Mouse (Mus musculus) B cell, adult 62 days (primary cell): Measurements from ENCODE around the gene Folh1. TPM values are rescaled to one million over a fixed set of nuclear protein-coding genes. Genes with fewer than 3 reads are reported as not detected.

Experiments used
- total RNA-seq: library from RNA; stranded (reverse); gene quantifications from 4 replicates; pipeline ENCODE4 v1.2.4, GENCODE M21; 2023

The Folh1 gene
- total RNA-seq = not detected in 4 replicates

GRCm38 (mm10) chr7:86775617-86776325 is at the start of gene Folh1:
TSS of gene Folh1 (minus strand) at chr7:86775943.

DNA sequence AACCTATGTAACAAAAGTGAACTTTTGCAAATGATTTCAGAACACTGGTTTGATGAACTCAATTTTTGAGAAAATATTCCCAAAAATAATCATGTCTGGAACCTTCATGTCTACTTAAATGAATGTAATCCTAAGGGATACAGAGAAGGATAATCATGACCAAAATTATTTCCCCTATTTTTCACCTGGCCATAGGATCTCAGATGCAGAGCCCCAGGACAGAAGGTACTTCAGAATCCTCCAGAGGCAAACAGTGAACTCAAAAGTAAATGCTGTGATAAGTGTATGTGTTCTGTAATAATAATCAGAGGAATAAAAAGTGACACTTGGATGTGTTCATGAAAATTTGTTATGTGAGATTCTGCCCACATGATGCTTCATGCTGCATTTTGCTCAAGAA is 19.0 kb upstream of the Folh1 start, which contains the start of gene Vmn2r77:
Vmn2r77 (plus strand) TSS at position 301 of the 400 bp plus-strand sequence.

GRCm38 (mm10) chr7:86688030-86688429 is 87.7 kb downstream of the Folh1 start, which contains the start of gene Olfr292:
TSS of gene Olfr292 (plus strand) at chr7:86688330.

Other genes starting within 250 kb of the Folh1 start
- not detected in 4 replicates for gene Olfr295, start 192.1 kb downstream of the Folh1 start, total RNA-seq
- not detected in 4 replicates for gene Olfr294, start 159.3 kb downstream of the Folh1 start, total RNA-seq
- gene Olfr293, start 126.9 kb downstream of the Folh1 start, total RNA-seq = not detected in 4 replicates
- gene Olfr292, start 87.6 kb downstream of the Folh1 start, total RNA-seq = not detected in 4 replicates
- not detected in 4 replicates for gene Vmn2r77, start 19.1 kb upstream of the Folh1 start, total RNA-seq
- not detected in 4 replicates for gene Vmn2r78, start 139.2 kb upstream of the Folh1 start, total RNA-seq
- 0.06 TPM in 1 of 4 replicates, not detected in the others for gene Vmn2r79, start 220.2 kb upstream of the Folh1 start, total RNA-seq